Mouse (Mus musculus) CH12.LX (cell line): ENCODE data around the gene Cd320. TPM values are rescaled to one million over a fixed set of nuclear protein-coding genes. Genes with fewer than 3 reads are reported as not detected.

Experiments used
- DNase-seq: peaks from one replicate; pipeline ENCODE4 v3.0.0-alpha.2; 2013; ENCODE audit errors: extremely low read depth
- H3K27ac ChIP-seq: 2 replicates; pipeline ENCODE4 v1.5.1; 2012; ENCODE audit warnings: low read depth, mild to moderate bottlenecking, control low read depth, moderate library complexity; ENCODE audit not compliant: insufficient read depth
- H3K27me3 ChIP-seq: replicated peaks from 2 replicates; pipeline ENCODE3; 2012; ENCODE audit warnings: inconsistent platforms
- H3K36me3 ChIP-seq, 2 experiments: replicated peaks in 1 of 2; 2 replicates each; pipeline versions ENCODE3 to v1.6.1; 2012; ENCODE audit warnings: inconsistent platforms in 1 of 2, low read length in 1 of 2, mild to moderate bottlenecking in 1 of 2, mixed read lengths in 1 of 2, moderate library complexity in 1 of 2; ENCODE audit not compliant: control insufficient read depth in 1 of 2, insufficient read depth in 1 of 2
- H3K4me1 ChIP-seq, 2 experiments: 2 replicates each; pipeline ENCODE4 v1.6.1; 2012; ENCODE audit warnings: inconsistent platforms in 1 of 2, moderate library complexity in 1 of 2; ENCODE audit not compliant: insufficient read depth in 2 of 2, control insufficient read depth in 1 of 2
- H3K4me2 ChIP-seq: 2 replicates; pipeline ENCODE4 v1.6.1; 2012; ENCODE audit warnings: low read depth, mild to moderate bottlenecking, control low read depth; ENCODE audit not compliant: poor library complexity, insufficient read depth, severe bottlenecking
- H3K4me3 ChIP-seq, 3 experiments: fragments of 150-350 bp in 1 of 3; sonication (generic) in 1 of 3; replicated peaks in 1 of 3; 2 replicates each; pipeline versions ENCODE3 to v1.5.1; 2011 to 2012; ENCODE audit warnings: low read depth in 2 of 3, low read length in 2 of 3, mild to moderate bottlenecking in 2 of 3, moderate library complexity in 2 of 3, control low read depth in 1 of 3, improper control_type of control experiment in 1 of 3, inconsistent platforms in 1 of 3, mixed read lengths in 1 of 3; ENCODE audit not compliant: poor library complexity in 1 of 3
- H3K79me2 ChIP-seq: replicated peaks from 2 replicates; pipeline ENCODE4 v1.6.1; 2012; ENCODE audit warnings: mild to moderate bottlenecking, moderate library complexity; ENCODE audit not compliant: control insufficient read depth, poor library complexity, insufficient read depth, severe bottlenecking; ENCODE audit errors: extremely low read depth
- H3K9ac ChIP-seq: 2 replicates; pipeline ENCODE4 v1.6.1; 2012; ENCODE audit warnings: low read depth, mild to moderate bottlenecking, control low read depth, moderate library complexity; ENCODE audit not compliant: insufficient read depth
- H3K9me3 ChIP-seq: replicated peaks from 2 replicates; pipeline ENCODE3; 2012; ENCODE audit warnings: low read length, inconsistent platforms, mixed read lengths
- CHD2 ChIP-seq: IDR thresholded peaks from 2 replicates; pipeline ENCODE4 v1.6.1; 2011; ENCODE audit warnings: low read length, improper control_type of control experiment
- CTCF ChIP-seq, 2 experiments: IDR thresholded peaks in 1 of 2; conservative IDR thresholded peaks in 1 of 2; 2 replicates each; pipeline ENCODE4 v1.5.1; 2011 to 2012; ENCODE audit warnings: low read depth in 2 of 2, low read length in 2 of 2, improper control_type of control experiment in 1 of 2, inconsistent platforms in 1 of 2, mild to moderate bottlenecking in 1 of 2, moderate library complexity in 1 of 2
- ETS1 ChIP-seq: conservative IDR thresholded peaks from 2 replicates; pipeline ENCODE4 v1.6.1; 2012; ENCODE audit warnings: low read depth, mild to moderate bottlenecking, inconsistent platforms, low read length, improper control_type of control experiment, moderate library complexity
- GABPA ChIP-seq: IDR thresholded peaks from 2 replicates; pipeline ENCODE4 v1.6.1; 2012; ENCODE audit warnings: low read depth, low read length, improper control_type of control experiment, inconsistent platforms; ENCODE audit not compliant: insufficient replicate concordance
- HCFC1 ChIP-seq: IDR thresholded peaks from 2 replicates; pipeline ENCODE4 v1.6.1; 2012; ENCODE audit warnings: low read depth, mild to moderate bottlenecking, inconsistent platforms, low read length, improper control_type of control experiment
- IRF4 ChIP-seq: IDR thresholded peaks from 2 replicates; pipeline ENCODE4 v1.6.1; 2014; ENCODE audit warnings: low read depth, mild to moderate bottlenecking, inconsistent platforms, low read length, improper control_type of control experiment
- KAT2A ChIP-seq: IDR thresholded peaks from 2 replicates; pipeline ENCODE4 v1.6.1; 2012; ENCODE audit warnings: low read length, improper control_type of control experiment, inconsistent platforms; ENCODE audit not compliant: insufficient replicate concordance
- MAFK ChIP-seq: IDR thresholded peaks from 2 replicates; pipeline ENCODE4 v1.6.1; 2011; ENCODE audit warnings: low read length, improper control_type of control experiment; ENCODE audit not compliant: insufficient replicate concordance
- MEF2A ChIP-seq: IDR thresholded peaks from 2 replicates; pipeline ENCODE4 v1.6.1; 2014; ENCODE audit warnings: low read depth, mild to moderate bottlenecking, inconsistent platforms, low read length, improper control_type of control experiment, borderline replicate concordance
- MXI1 ChIP-seq: IDR thresholded peaks from 2 replicates; pipeline ENCODE4 v1.6.1; 2011; ENCODE audit warnings: mild to moderate bottlenecking, low read depth, low read length, improper control_type of control experiment
- NELFE ChIP-seq: IDR thresholded peaks from 2 replicates; pipeline ENCODE4 v1.6.1; 2011; ENCODE audit warnings: low read depth, low read length, improper control_type of control experiment
- NRF1 ChIP-seq: IDR thresholded peaks from 2 replicates; pipeline ENCODE4 v1.6.1; 2014; ENCODE audit warnings: low read depth, mild to moderate bottlenecking, inconsistent platforms, low read length, improper control_type of control experiment, moderate library complexity
- PAX5 ChIP-seq: IDR thresholded peaks from 2 replicates; pipeline ENCODE4 v1.6.1; 2012; ENCODE audit warnings: low read length, inconsistent platforms, mixed read lengths
- POLR2A ChIP-seq: IDR thresholded peaks from 2 replicates; pipeline ENCODE4 v1.6.1; 2011; ENCODE audit warnings: low read depth, mild to moderate bottlenecking, improper control_type of control experiment, low read length
- RAD21 ChIP-seq: IDR thresholded peaks from 2 replicates; pipeline ENCODE4 v1.6.1; 2011; ENCODE audit warnings: low read depth, mild to moderate bottlenecking, low read length, improper control_type of control experiment, moderate library complexity
- RCOR1 ChIP-seq: conservative IDR thresholded peaks from 2 replicates; pipeline ENCODE4 v1.6.1; 2012; ENCODE audit warnings: low read depth, mild to moderate bottlenecking, inconsistent platforms, low read length, improper control_type of control experiment
- SMC3 ChIP-seq: IDR thresholded peaks from 2 replicates; pipeline ENCODE4 v1.6.1; 2011; ENCODE audit warnings: low read depth, low read length, improper control_type of control experiment
- TCF12 ChIP-seq: IDR thresholded peaks from 2 replicates; pipeline ENCODE4 v1.6.1; 2014; ENCODE audit warnings: low read depth, mild to moderate bottlenecking, inconsistent platforms, low read length, improper control_type of control experiment
- USF1 ChIP-seq: IDR thresholded peaks from 2 replicates; pipeline ENCODE4 v1.6.1; 2014; ENCODE audit warnings: low read depth, mild to moderate bottlenecking, inconsistent platforms, low read length, improper control_type of control experiment
- ZC3H11A ChIP-seq: IDR thresholded peaks from 2 replicates; pipeline ENCODE4 v1.6.1; 2012; ENCODE audit warnings: low read depth, mild to moderate bottlenecking, inconsistent platforms, low read length, improper control_type of control experiment
- dilution Hi-C: fragments of 300-500 bp; cut with MboI; formaldehyde crosslinking; loops from 2 replicates; pipeline ENCODE4 v1.14.3; 2020; ENCODE audit warnings: low sequenced_read_pairs; ENCODE audit not compliant: extremely low pct_unique_long_range_greater_than_20kb, extremely low pct_ligation_motif_present
- in situ Hi-C: fragments of 300-500 bp; cut with MboI; formaldehyde crosslinking; loops from 3 replicates; pipeline ENCODE4 v1.14.3; 2019; ENCODE audit warnings: low sequenced_read_pairs, low pct_ligation_motif_present, low pct_unique_long_range_greater_than_20kb, mixed read lengths
- polyA plus RNA-seq: library from polyadenylated mRNA; unstranded; fragments of >175 nt; gene quantifications from 2 replicates; pipeline ENCODE4 v1.2.1, GENCODE M21; 2012; ENCODE audit warnings: low read depth; ENCODE audit not compliant: insufficient read length
- total RNA-seq, 2 experiments: library from RNA; depleted of rRNA; stranded (reverse); fragments of 300-350 nt in 1 of 2; fragments of >200 nt in 1 of 2; gene quantifications; 2 replicates each; pipeline ENCODE4 v1.2.3; 2012 to 2014

The Cd320 gene
- total and polyA plus RNA-seq, 3 experiments = 50.9 to 67.1 (median 53.7) TPM

DNA sequence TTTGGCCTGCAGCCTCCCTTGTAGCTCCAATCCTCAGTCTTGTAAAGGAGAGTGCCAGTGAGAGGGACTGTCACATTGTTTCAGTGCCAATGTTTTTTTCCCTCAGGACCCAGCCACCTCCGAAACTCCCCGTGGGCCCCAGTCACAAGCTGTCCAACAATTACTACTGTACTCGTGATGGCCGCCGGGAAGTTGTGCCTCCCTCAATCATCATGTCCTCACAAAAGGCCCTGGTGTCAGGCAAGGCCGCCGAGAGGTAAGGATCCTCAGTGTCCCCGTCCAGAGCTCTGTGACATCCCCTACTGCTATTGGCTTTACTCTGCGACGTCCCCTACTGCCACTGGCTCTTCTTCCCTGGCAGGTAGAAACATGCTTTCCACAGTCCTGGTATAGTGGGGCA is 13.3 kb upstream of the Cd320 start:
- H3K27ac ChIP-seq = no peak overlapping the region
- H3K9ac ChIP-seq = no peak overlapping the region
- dilution Hi-C loops = no loop called here
- H3K79me2 ChIP-seq = peaks cover 21% of the 10 kb centered on the region
- H3K36me3 ChIP-seq = peaks cover 37 to 75% of the 10 kb centered on the region in 2 experiments
- no peak for DNase-seq
- in situ Hi-C loops = no loop called here
- TF ChIP-seq KAT2A (no peak), TCF12 (no peak), CTCF (conservative IDR thresholded peaks at IDR 0.05 in 1 of 2, IDR thresholded peaks at IDR 0.05 in 1 of 2; ENCODE audit: low read depth in 2 of 2, low read length in 2 of 2) (no peak), USF1 (no peak), PAX5 (no peak), MAFK (no peak), POLR2A (no peak), NELFE (no peak), ZC3H11A (no peak), ETS1 (no peak), IRF4 (no peak), NRF1 (no peak), SMC3 (no peak), CHD2 (no peak), RAD21 (no peak), HCFC1 (no peak), GABPA (no peak), MEF2A (no peak), RCOR1 (no peak)
- H3K4me3 ChIP-seq = no peak overlapping the region
- H3K27me3 ChIP-seq = no peaks in the 10 kb centered on the region
- no peaks in the 10 kb centered on the region for H3K9me3 ChIP-seq
- peaks cover 2 to 25% of the 10 kb centered on the region in 2 experiments; a peak in 3 of 4 replicates for H3K4me1 ChIP-seq
- no peak overlapping the region for H3K4me2 ChIP-seq

DNA sequence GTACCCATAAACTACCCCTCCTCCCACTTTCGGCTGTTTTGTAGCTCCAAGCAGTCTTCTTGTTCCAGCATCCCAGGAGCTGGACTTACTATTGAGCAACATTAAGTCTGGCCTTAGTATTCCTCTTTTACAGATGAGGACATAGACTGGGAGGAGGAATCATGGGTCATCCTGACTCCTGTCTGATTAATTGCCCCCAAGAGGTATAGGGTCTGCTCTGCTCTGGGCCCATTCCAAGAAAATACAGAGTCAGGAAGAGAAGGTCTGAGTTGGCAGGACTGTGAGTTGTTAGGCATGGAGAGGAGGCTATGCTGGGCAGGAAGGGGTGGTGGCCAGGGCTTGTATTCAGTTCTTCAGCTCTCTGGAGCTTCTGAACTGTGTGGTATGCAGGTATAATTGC is 1.3 kb downstream of the Cd320 start:
- Histone ChIP-seq H3K9ac (no peak overlapping the region), H3K4me1 (peaks cover 0 to 19% of the 10 kb centered on the region in 2 experiments; a peak in 2 of 4 replicates), H3K79me2 (no peaks in the 10 kb centered on the region), H3K4me3 (no peak overlapping the region), H3K36me3 (peaks cover 16 to 46% of the 10 kb centered on the region in 2 experiments), H3K4me2 (no peak overlapping the region), H3K9me3 (no peaks in the 10 kb centered on the region), H3K27ac (no peak overlapping the region), H3K27me3 (no peaks in the 10 kb centered on the region)
- no peak for DNase-seq
- dilution Hi-C loops = no loop called here
- TF ChIP-seq IRF4 (no peak), MEF2A (no peak), CHD2 (no peak), MXI1 (no peak)
- in situ Hi-C loops = no loop called here
